Mouse (Mus musculus): ENCODE results near the gene Vmn1r55. TPM values are rescaled to one million over a fixed set of nuclear protein-coding genes. Genes with fewer than 3 reads are reported as not detected.

Gene Vmn1r55
- polyA plus RNA-seq, 1 experiment from 2014 or later, result not detected

Other genes with a start within 250 kb of the Vmn1r55 start
- gene Gm36210, start 243.2 kb downstream of the Vmn1r55 start, polyA plus RNA-seq (2018), result not detected in 3 replicates
- gene Zfp628, start 234.5 kb downstream of the Vmn1r55 start, polyA plus RNA-seq (2018), result 3.1 to 5.6 TPM (median 4.4 TPM) in 3 replicates
- 0.15 to 1.1 TPM (median 0.17 TPM) in 3 replicates for gene Nat14, start 227.6 kb downstream of the Vmn1r55 start, polyA plus RNA-seq (2018)
- gene Ssc5d, start 223.9 kb downstream of the Vmn1r55 start, polyA plus RNA-seq (2018), result 0.13 to 0.33 TPM (median 0.28 TPM) in 3 replicates
- 0.36 to 1.8 TPM (median 1.1 TPM) in 3 replicates for gene Sbk2, start 185.3 kb downstream of the Vmn1r55 start, polyA plus RNA-seq (2018)
- not detected in 3 replicates for gene Sbk3, start 178.5 kb downstream of the Vmn1r55 start, polyA plus RNA-seq (2018)
- 4.3 to 9.9 TPM (median 7.3 TPM) in 3 replicates for gene Zfp579, start 153.5 kb downstream of the Vmn1r55 start, polyA plus RNA-seq (2018)
- 13.7 to 24.6 TPM (median 14.3 TPM) in 3 replicates for gene Zfp524, start 135.3 kb downstream of the Vmn1r55 start, polyA plus RNA-seq (2018)
- 16.5 to 21.5 TPM (median 18.2 TPM) in 3 replicates for gene Fiz1, start 135.0 kb downstream of the Vmn1r55 start, polyA plus RNA-seq (2018)
- not detected in 3 replicates for gene Gm44973, start 134.2 kb downstream of the Vmn1r55 start, polyA plus RNA-seq (2018)
- gene Zfp865, start 129.3 kb downstream of the Vmn1r55 start, polyA plus RNA-seq (2018), result 11.9 to 13.8 TPM (median 12.4 TPM) in 3 replicates
- 0.28 to 1.1 TPM (median 0.37 TPM) in 3 replicates for gene Ccdc106, start 129.1 kb downstream of the Vmn1r55 start, polyA plus RNA-seq (2018)
- 0.25 to 0.76 TPM in 2 of 3 replicates, not detected in the other for gene 4632433K11Rik, start 115.6 kb downstream of the Vmn1r55 start, polyA plus RNA-seq (2018)
- gene Zfp784, start 111.2 kb downstream of the Vmn1r55 start, polyA plus RNA-seq (2018), result 1.8 to 2.2 TPM (median 1.8 TPM) in 3 replicates
- gene Zfp580, start 98.1 kb downstream of the Vmn1r55 start, polyA plus RNA-seq (2018), result 2.0 TPM in 3 replicates
- gene U2af2, start 87.5 kb downstream of the Vmn1r55 start, polyA plus RNA-seq (2018), result 93.4 to 180 TPM (median 101 TPM) in 3 replicates
- 84.6 to 130 TPM (median 119 TPM) in 3 replicates for gene Epn1, start 69.4 kb downstream of the Vmn1r55 start, polyA plus RNA-seq (2018)
- gene Rfpl4, start 32.7 kb downstream of the Vmn1r55 start, polyA plus RNA-seq (2018), result not detected in 3 replicates
- 0.32 to 1.4 TPM (median 0.40 TPM) in 3 replicates for gene Rasl2-9, start 23.7 kb downstream of the Vmn1r55 start, polyA plus RNA-seq (2018)
- not detected in 3 replicates for gene Vmn1r56, start 47.1 kb upstream of the Vmn1r55 start, polyA plus RNA-seq (2018)
- not detected in 3 replicates for gene Vmn1r57, start 68.8 kb upstream of the Vmn1r55 start, polyA plus RNA-seq (2018)
- not detected in 3 replicates for gene Gm5065, start 200.9 kb upstream of the Vmn1r55 start, polyA plus RNA-seq (2018)
- not detected in 3 replicates for gene Nlrp2, start 201.4 kb upstream of the Vmn1r55 start, polyA plus RNA-seq (2018)

Data from macrophage (primary cell).